Mouse (Mus musculus) heart, adult 2 months (tissue): ENCODE data around the gene Fkbp6.

ENCODE experiments used
- CTCF ChIP-seq: fragments of 200-600 bp; IDR thresholded peaks from 2 replicates; pipeline ENCODE4 v1.8.1; 2022; ENCODE audit warnings: antibody characterized with exemption, mild to moderate bottlenecking, moderate library complexity
- POLR2A ChIP-seq: fragments of 200-500 bp; IDR thresholded peaks from 2 replicates; pipeline ENCODE4 v1.6.1; 2011; ENCODE audit warnings: mild to moderate bottlenecking, low read depth, low read length, control low read depth; ENCODE audit not compliant: insufficient read depth

- TF ChIP-seq CTCF (no peak), POLR2A (no peak)
These were observed 30.8 kb upstream of the Fkbp6 start for GRCm38 (mm10) chr5:135380681-135381080.
